Mouse (Mus musculus) stomach, embryonic 16.5 days (tissue): ENCODE results near the gene Il23r. TPM values are rescaled to one million over a fixed set of nuclear protein-coding genes. Genes with fewer than 3 reads are reported as not detected.
"Not testable (repeated sequence)": the region's sequence is repeated elsewhere in the genome, so short reads cannot be mapped to it uniquely, and the experiment has no call there.

Experiments
- ATAC-seq: fragments of 200-750 bp; cut with Nextera tagmentation; 2 replicates; pipeline ENCODE4 v1.8.0; 2017; ENCODE audit warnings: moderate number of reproducible peaks, moderate TSS enrichment; ENCODE audit not compliant: insufficient read depth, low FRiP score
- H3K27ac ChIP-seq: fragments of 300-500 bp; sonication (generic); 2 replicates; pipeline ENCODE4 v1.5.1; 2014; ENCODE audit warnings: low read length
- H3K27me3 ChIP-seq: fragments of 300-500 bp; sonication (generic); 2 replicates; pipeline ENCODE4 v1.6.1; 2014; ENCODE audit warnings: low read length, control low read depth, mixed read lengths; ENCODE audit not compliant: control insufficient read depth, insufficient read depth
- H3K36me3 ChIP-seq: fragments of 300-500 bp; sonication (generic); 2 replicates; pipeline ENCODE4 v1.6.1; 2014; ENCODE audit warnings: low read length; ENCODE audit not compliant: control insufficient read depth, insufficient read depth
- H3K4me1 ChIP-seq: fragments of 300-500 bp; sonication (generic); 2 replicates; pipeline ENCODE4 v1.6.1; 2014; ENCODE audit warnings: low read length, control low read depth, mixed read lengths; ENCODE audit not compliant: control insufficient read depth, insufficient read depth
- H3K4me2 ChIP-seq: fragments of 300-500 bp; sonication (generic); 2 replicates; pipeline ENCODE4 v1.6.1; 2014; ENCODE audit warnings: low read depth, low read length, mixed read lengths
- H3K4me3 ChIP-seq: fragments of 300-500 bp; sonication (generic); replicated peaks from 2 replicates; pipeline ENCODE4 v1.5.1; 2014; ENCODE audit warnings: mild to moderate bottlenecking, low read length
- H3K9ac ChIP-seq: fragments of 300-500 bp; sonication (generic); 2 replicates; pipeline ENCODE4 v1.6.1; 2014; ENCODE audit warnings: low read length
- H3K9me3 ChIP-seq: fragments of 300-500 bp; sonication (generic); replicated peaks from 2 replicates; pipeline ENCODE4 v1.6.1; 2016; ENCODE audit warnings: low read length, control low read depth; ENCODE audit not compliant: control insufficient read depth
- WGBS: fragments of 180-500 bp; shearing (Covaris S2); extraction: QIAGEN DNeasy Blood & Tissue Kit; methylation state at CpG from one replicate; pipeline ENCODE4 v1.1.7; 2014; 5-methylcytosine and 5-hydroxymethylcytosine counted together
- polyA plus RNA-seq: library from polyadenylated mRNA; unstranded; fragments of >200 nt; fragmentation: Nextera tagmentation; extraction: Ambion mirVana; gene quantifications from 2 replicates; pipeline ENCODE4 v1.2.1, GENCODE M21; 2015

Gene Il23r
- polyA plus RNA-seq, 1 experiment from 2014 or later: 0.06 TPM

- ATAC-seq: no peak
- H3K27ac ChIP-seq: no peak overlapping the region
- H3K9ac ChIP-seq: no peak overlapping the region
- no peak overlapping the region for H3K4me2 ChIP-seq
- no peaks in the 10 kb centered on the region for H3K27me3 ChIP-seq
- H3K9me3 ChIP-seq: no peaks in the 10 kb centered on the region
- H3K4me1 ChIP-seq: no peaks in the 10 kb centered on the region
- no peaks in the 10 kb centered on the region for H3K36me3 ChIP-seq
- H3K4me3 ChIP-seq: no peak overlapping the region
These were observed 19.1 kb upstream of the Il23r start for GRCm38 (mm10) chr6:67510752-67511151.

GRCm38 (mm10) chr6:67501938-67502337 lies 10.3 kb upstream of the Il23r start:
- 94% methylated on average over 2 of the region's 6 CpGs for WGBS

GRCm38 (mm10) chr6:67481012-67481411 lies 10.6 kb downstream of the Il23r start:
- WGBS: 54% methylated on average over 2 of the region's 2 CpGs
- H3K36me3 ChIP-seq: no peaks in the 10 kb centered on the region
- no peak overlapping the region for H3K4me3 ChIP-seq
- no peak overlapping the region for H3K27ac ChIP-seq
- H3K9ac ChIP-seq: no peak overlapping the region
- no peak overlapping the region for H3K4me2 ChIP-seq
- no peaks in the 10 kb centered on the region for H3K9me3 ChIP-seq
- H3K4me1 ChIP-seq: no peaks in the 10 kb centered on the region
- ATAC-seq: no peak
- H3K27me3 ChIP-seq: no peaks in the 10 kb centered on the region

More at GRCm38 (mm10) chr6:67501938-67502337, 10.3 kb upstream of the Il23r start:
- H3K27ac ChIP-seq, H3K9me3 ChIP-seq, H3K4me1 ChIP-seq, H3K36me3 ChIP-seq, ATAC-seq, H3K27me3 ChIP-seq, H3K4me3 ChIP-seq, H3K9ac ChIP-seq, H3K4me2 ChIP-seq: not testable (repeated sequence)

- Histone ChIP-seq H3K9ac (no peak overlapping the region), H3K27me3 (no peaks in the 10 kb centered on the region), H3K36me3 (no peaks in the 10 kb centered on the region), H3K4me1 (no peaks in the 10 kb centered on the region), H3K9me3 (no peaks in the 10 kb centered on the region), H3K27ac (no peak overlapping the region), H3K4me2 (no peak overlapping the region), H3K4me3 (no peak overlapping the region)
- WGBS: 7% methylated on average over 1 of the region's 1 CpGs
- ATAC-seq: no peak
These were observed 20.4 kb downstream of the Il23r start for GRCm38 (mm10) chr6:67471242-67471641.

GRCm38 (mm10) chr6:67459424-67459823 lies 32.2 kb downstream of the Il23r start:
- Histone ChIP-seq H3K4me2 (no peak overlapping the region), H3K27ac (no peak overlapping the region), H3K36me3 (no peaks in the 10 kb centered on the region), H3K27me3 (no peaks in the 10 kb centered on the region), H3K9me3 (no peaks in the 10 kb centered on the region), H3K4me1 (no peaks in the 10 kb centered on the region), H3K9ac (no peak overlapping the region), H3K4me3 (no peak overlapping the region)
- 81% methylated on average over 1 of the region's 1 CpGs for WGBS
- no peak for ATAC-seq

GRCm38 (mm10) chr6:67451330-67451729 lies 40.3 kb downstream of the Il23r start:
- Histone ChIP-seq H3K27me3 (no peaks in the 10 kb centered on the region), H3K9me3 (no peaks in the 10 kb centered on the region), H3K4me2 (no peak overlapping the region), H3K36me3 (no peaks in the 10 kb centered on the region), H3K9ac (no peak overlapping the region), H3K4me1 (no peaks in the 10 kb centered on the region), H3K4me3 (no peak overlapping the region), H3K27ac (no peak overlapping the region)
- no peak for ATAC-seq
- 58% methylated on average over 5 of the region's 5 CpGs for WGBS

GRCm38 (mm10) chr6:67445866-67446265 lies 45.8 kb downstream of the Il23r start:
- Histone ChIP-seq H3K27me3 (no peaks in the 10 kb centered on the region), H3K4me3 (no peak overlapping the region), H3K4me1 (no peaks in the 10 kb centered on the region), H3K4me2 (no peak overlapping the region), H3K9me3 (no peaks in the 10 kb centered on the region), H3K27ac (no peak overlapping the region), H3K36me3 (no peaks in the 10 kb centered on the region), H3K9ac (no peak overlapping the region)
- 82% methylated on average over 1 of the region's 1 CpGs for WGBS
- ATAC-seq: no peak

GRCm38 (mm10) chr6:67443124-67443523 lies 48.5 kb downstream of the Il23r start:
- no peak overlapping the region for H3K27ac ChIP-seq
- WGBS: 84% methylated on average over 6 of the region's 6 CpGs
- no peaks in the 10 kb centered on the region for H3K4me1 ChIP-seq
- no peak overlapping the region for H3K4me3 ChIP-seq
- no peaks in the 10 kb centered on the region for H3K9me3 ChIP-seq
- no peaks in the 10 kb centered on the region for H3K27me3 ChIP-seq
- no peak for ATAC-seq
- H3K9ac ChIP-seq: no peak overlapping the region
- no peaks in the 10 kb centered on the region for H3K36me3 ChIP-seq
- H3K4me2 ChIP-seq: no peak overlapping the region

- Histone ChIP-seq H3K4me3 (no peak overlapping the region), H3K36me3 (no peaks in the 10 kb centered on the region), H3K4me2 (no peak overlapping the region), H3K9ac (no peak overlapping the region), H3K27ac (no peak overlapping the region), H3K4me1 (no peaks in the 10 kb centered on the region), H3K27me3 (no peaks in the 10 kb centered on the region), H3K9me3 (no peaks in the 10 kb centered on the region)
- WGBS: 35% methylated on average over 3 of the region's 3 CpGs
- no peak for ATAC-seq
These were observed 53.8 kb downstream of the Il23r start for GRCm38 (mm10) chr6:67437814-67438385.

GRCm38 (mm10) chr6:67437028-67437427 lies 54.6 kb downstream of the Il23r start:
- ATAC-seq: no peak
- Histone ChIP-seq H3K9me3 (no peaks in the 10 kb centered on the region), H3K9ac (no peak overlapping the region), H3K27me3 (no peaks in the 10 kb centered on the region), H3K4me2 (no peak overlapping the region), H3K27ac (no peak overlapping the region), H3K36me3 (no peaks in the 10 kb centered on the region), H3K4me3 (no peak overlapping the region), H3K4me1 (no peaks in the 10 kb centered on the region)
